Mouse (Mus musculus) cerebellum, adult 9-11 months (tissue): ENCODE measurements at regions not wholly inside any gene's neighbourhood (a gene's known extent, or its start where the extent isn't known, plus 50 kb on each side); places are given as distances from the start of the nearest gene placed in this dataset.

Experiments
- DNase-seq: peaks from one replicate; pipeline ENCODE4 v3.0.0; 2022

DNA sequence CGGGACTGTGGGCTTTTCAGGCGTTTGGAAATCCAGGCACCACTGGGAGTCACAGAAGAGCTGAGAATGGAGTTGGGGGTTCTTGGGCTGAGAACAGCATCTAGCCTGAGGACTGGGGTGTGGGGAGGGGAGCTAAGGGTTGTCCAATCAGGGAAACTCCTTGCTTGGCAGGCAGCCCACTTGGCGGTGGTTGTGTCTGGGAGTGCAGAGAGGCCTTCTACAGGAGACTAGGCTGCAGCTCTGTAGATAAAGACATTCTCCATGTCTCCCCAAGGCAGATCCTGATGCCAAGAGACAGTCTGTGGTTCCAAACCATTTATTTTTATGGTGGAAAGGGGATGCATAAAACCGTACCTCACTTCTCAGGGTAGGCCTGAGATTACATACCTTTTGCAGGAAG lies 774.6 kb downstream of the Brinp1 start:
- DNase-seq, result no peak

- no peak for DNase-seq
These were observed 797.7 kb downstream of the Brinp1 start for GRCm38 (mm10) chr4:68156499-68156898.

DNA sequence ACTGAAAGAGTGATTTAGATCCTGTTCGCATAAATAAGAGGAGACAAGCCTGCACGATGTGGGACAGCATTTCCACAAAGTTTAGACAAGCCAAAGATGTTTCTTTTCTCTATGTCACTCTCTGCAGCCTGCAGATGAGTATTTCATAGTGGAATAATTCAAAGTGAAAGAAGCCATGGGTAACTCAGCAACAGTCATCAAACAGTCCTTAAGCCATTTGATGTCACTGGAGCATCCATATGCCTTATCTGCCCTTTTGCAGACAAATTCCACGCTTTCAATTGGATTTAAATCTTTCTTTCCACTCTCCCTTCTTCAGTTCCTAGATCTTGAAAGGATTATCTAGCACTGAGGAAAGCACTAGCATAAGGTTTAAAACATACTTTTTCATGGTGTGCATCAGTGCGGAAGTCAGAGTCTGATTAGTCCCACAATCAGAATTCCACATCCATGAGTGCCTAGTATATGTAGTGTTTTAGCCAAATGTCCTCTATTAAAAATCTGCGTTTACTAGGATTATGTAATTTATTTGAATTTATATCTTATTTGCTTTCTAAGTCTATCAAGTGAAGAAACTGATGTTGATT lies 805.6 kb downstream of the Brinp1 start:
- no peak for DNase-seq

DNA sequence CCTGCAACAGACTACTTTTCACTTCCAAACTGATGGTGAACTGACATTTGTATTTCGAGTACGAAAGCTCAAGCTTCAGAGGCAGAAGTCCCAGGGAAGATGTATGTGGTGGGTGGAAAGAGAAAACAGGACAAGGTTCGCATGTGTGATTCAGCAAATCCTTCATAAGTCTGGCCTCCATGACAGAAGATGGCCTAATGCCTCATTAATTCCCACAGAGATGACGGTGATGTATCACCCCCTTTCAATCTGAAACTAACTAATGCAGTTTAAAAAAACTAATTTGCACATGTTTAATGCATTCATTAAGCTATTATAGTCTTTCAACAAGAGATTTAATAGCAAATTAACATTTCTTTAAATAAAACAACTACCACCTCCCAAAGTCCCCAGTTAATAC lies 826.1 kb downstream of the Brinp1 start:
- DNase-seq, result no peak

- no peak for DNase-seq
These were observed 839.7 kb downstream of the Brinp1 start for GRCm38 (mm10) chr4:68114502-68114901.

GRCm38 (mm10) chr4:68085255-68085654 lies 868.9 kb downstream of the Brinp1 start:
- no peak for DNase-seq

DNA sequence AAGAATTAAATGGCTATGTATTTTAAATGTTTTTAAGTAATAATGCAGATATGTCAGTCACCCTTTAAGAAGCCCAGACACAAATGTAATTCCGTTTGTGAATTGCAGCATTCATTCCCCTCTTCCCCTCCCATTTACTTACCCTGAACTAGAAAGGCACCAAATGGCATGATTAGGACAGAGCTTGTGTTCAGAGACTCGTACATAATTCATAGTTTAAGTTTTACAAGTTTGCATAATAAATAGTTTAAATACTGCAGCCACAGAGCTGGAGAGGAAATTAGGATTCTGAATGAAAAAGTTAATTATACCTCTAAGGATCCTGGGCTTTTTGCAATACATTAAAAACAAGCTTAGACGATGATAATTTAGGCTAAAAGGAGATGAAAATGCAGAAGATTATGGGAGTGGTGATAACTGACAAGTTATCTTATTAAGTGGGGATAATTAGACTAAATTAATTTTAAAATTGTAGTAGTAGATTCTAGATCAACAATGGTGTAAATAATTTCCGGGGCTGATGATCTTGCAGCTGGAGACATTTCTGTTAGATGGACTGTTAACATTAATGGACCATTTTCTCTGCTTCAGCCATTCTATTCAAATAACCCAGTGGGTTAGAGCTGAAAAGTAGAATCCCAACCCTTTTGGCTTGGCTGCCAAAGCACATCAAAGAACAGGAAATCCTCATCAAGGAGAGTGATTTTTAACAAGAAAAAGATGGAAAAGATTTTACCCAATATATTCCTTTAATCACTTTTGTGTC lies 897.2 kb downstream of the Brinp1 start:
- no peak for DNase-seq

DNA sequence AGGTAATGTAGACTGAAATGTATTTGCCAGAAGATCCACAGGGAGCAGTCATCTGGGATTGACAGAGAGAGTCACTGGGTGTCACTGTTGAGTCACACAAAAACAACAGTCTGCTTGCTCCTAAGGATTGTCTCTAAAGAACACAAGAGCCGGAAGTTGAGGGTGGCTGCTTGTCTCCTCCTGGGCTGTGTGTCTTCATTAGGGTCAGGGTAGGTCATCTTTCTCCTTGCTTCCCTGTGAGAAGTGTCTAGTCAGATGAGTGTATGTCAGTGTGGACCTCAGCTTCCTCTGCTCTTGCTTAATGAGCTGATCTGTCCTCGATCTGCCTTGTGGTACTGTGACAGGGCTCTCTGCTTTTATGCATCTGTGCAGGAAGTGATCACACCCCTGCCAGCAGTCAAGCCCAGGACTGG lies 931.3 kb downstream of the Brinp1 start:
- DNase-seq, result peak; percentile 81

DNA sequence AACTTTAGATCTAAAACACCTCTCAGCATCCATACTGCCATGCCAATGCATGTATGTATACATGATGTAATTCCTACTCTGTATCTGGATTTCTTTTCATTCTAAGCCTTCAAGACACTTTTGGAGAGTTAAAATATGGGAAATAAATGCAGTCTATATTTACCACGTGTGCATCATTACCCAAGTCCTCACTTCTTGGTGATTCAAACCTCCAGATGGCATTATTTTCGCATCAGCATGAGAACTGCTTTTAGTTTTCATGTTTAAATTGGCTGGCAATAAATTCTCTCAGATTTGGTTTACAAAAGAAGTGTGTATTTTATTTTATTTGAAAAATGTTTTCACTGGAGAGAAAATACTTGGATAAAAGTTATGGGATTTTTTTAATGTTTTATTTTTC lies 942.8 kb downstream of the Brinp1 start:
- DNase-seq, result no peak

DNA sequence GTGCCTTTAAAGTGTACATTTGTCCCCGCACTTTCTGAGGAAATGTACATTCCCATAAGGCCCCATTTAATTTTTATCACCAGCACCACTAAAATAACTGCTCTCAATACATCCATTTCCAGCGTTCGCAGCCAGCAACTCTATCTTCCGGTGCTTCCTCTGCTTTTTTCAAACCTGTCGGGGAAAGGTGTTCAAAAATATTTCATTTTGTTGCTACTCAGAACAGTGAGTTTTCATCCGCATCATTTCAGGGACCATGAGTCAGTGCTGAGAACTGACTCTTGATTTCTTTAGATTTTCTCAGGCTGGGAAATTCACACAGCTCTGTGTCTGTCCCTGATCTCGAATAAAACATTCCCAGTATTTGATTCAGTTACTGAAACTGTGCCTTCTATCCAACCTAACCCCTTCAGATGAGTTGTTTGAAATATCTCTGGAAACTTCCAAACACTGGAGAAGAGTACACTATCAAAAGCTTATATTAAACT lies 959.4 kb downstream of the Brinp1 start:
- DNase-seq, result no peak

DNA sequence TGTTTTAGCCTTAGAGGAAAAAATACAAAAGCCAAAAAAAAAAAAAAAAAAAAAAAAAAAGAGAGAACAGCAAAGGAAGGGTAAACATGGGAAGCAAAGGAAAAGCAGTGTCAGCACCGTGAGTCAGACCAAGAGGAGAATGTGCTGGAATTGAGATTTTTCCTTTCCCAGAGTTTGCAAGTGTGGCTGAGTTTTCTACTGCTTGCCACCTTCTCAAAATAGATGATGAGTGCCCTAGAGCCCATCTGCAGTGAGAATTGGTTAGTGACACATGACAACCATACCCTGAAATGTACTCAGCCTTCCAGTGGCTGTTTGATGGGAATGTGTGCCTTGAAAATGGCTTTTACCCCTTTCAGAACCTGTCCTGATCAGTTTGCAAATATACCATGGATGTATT lies 990.7 kb downstream of the Brinp1 start:
- no peak for DNase-seq

DNA sequence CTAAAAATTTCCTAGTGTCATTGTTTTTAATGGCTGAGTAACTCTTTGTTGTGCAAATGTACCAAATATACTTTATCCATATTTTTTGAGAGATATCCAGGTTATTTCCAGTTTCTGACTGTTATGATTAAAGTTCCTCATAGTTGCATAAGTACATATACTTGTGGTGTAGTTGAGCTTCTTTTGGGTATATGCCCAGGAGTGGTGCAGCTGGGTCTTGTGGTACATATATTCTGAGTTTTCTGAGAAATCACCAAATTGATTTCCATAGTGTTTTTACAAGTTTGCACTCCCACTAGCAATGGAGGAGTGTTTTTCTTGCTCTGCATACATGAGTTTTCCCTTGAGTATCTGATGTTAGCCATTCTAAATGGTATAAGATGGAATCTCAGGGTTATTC lies 1006.2 kb downstream of the Brinp1 start:
- DNase-seq, result no peak

- no peak for DNase-seq
These were observed 1021.7 kb downstream of the Brinp1 start for GRCm38 (mm10) chr4:67932481-67932880.

DNA sequence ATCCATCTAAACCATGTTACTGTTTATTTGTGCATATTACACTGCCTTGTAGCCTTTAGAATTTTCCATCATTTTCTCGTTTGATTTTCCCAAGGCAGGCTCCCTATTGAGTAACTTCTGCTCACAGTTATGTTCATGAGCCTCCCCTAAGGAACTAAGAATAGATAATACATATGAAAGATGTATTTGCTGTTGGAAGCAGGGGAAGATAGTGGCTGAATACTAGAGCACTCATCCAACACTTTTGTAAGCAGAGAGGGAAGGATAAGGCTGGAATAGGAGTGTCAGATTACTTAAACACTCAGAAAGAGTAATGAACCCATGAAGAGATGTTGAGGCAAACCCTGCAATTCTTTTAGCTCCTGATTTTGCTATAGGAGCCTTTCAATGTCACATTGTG lies 1055.1 kb downstream of the Brinp1 start:
- no peak for DNase-seq

DNA sequence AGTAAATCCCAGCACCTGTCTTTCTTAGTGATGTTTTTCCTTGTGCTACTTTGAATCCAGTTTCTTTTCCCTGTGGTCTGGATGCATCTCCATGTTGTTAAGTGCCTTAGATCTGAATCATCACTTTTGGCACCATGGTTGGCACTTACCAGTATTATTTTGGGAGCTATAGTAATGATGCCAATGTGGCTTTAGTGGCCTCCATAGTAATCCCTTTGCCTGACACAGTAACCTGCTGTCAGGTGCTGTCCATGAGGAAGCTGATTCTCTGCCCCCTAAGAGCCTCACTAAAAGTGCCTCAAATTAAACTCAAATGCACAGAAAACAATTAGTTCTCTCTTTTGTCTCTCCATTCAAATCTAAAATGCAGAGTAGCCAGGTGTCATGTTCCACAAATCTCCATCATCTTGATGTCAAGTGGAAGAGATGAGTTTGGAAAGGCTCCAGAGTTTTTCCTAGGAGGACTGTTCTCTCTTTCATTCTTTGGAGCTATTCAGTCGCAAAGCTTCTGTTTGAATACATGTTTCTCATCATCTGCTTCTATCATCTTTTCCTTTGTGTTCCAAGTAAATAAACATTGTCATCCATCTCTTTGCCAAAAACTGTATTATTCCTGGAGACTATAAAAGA lies 1062.1 kb downstream of the Brinp1 start:
- DNase-seq, result peak; percentile 52

GRCm38 (mm10) chr4:67887954-67888353 lies 1060.6 kb downstream of the Tlr4 start:
- DNase-seq, result peak; percentile 85

DNA sequence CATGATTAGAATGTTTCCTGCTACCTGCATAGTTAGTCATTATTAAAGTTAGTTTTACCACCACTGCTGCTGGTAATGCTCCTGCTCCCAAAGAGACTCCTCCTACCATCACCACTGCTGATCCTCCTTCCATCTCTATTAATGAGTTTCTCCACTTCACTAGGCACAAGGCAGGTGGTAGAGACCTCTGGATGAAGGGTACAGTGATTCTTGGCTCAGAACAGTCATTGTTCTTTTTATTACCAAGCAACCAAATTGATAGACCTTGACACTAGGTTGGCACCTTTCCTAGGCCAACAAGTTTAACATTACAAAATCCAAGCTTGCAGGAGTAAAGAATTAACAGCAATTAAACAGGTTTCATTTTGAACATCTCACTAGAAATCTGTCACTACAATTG lies 1057.8 kb downstream of the Tlr4 start:
- DNase-seq, result no peak

DNA sequence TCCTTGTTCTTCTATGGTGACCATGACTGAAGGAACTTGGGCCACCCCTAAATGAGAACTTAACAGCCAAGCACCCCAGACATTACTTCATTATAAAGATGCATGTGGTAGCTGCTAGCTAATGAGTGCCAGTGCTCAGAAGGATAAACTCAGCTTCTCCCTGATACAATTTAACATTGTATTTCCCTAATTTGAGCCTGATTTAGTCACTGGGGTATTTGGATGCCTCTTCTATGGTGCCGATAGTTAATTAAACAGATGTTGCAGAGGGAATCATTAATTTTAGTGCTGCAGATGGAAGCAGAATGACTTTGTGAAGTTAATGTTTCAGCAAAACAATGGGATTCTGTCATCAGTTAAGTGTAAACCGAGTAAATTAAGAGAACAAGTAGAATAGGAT lies 1034.8 kb downstream of the Tlr4 start:
- DNase-seq, result no peak

DNA sequence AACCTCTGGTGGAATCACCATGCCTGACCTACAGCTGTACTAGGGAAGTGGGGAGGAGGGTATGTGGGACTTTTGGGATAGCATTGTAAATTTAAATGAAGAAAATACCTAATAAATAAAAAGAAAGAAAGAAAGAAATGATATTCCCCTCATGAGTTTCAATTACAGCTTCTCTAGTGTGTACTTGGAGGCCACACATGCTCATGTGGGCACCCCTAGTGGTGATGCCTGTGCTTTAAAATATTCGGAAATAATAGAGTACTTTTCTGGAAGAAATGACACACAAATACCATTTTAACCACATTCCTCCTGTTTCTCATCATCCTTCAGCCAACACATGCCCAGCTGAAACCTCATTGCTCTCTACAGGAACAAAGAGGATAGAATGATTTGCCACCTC lies 1034.4 kb downstream of the Tlr4 start:
- no peak for DNase-seq

DNA sequence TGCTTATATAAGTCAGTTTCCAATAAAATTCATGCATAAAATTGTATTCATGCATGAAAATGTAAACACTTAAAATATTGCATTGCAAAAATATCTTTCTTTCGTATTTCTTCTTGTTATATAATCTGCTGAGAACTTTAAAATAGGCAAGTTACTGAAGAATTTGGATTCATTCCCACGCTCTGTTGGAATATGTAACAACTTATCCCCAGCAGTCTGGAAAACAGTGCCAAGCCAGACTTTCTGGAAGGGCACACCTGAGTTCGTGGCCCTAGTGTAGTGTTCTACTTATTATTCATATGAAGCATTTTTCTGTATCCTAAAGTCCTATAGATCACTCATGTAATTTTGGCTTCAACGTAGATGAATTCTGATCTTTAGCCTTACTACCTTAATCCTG lies 1025.6 kb downstream of the Tlr4 start:
- no peak for DNase-seq

DNA sequence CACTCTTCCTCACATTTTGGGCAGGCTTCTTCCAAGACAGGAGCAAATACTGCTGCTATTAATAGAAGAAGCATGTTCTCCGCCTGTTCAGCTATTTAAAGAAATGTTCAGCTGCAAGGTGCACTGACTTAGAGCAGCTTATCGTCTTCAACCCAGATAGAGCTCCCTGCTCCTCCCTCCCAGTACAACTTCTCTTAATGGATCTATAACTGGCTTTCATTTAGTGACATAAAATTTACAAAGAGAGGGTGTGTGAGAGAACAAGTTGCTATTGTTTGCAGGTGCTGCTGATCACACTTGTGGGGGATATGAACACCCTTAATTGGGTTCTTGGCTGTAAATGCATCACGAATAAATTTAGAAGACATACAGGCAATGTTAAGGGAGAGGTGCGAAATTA lies 1006.0 kb downstream of the Tlr4 start:
- DNase-seq, result no peak

DNA sequence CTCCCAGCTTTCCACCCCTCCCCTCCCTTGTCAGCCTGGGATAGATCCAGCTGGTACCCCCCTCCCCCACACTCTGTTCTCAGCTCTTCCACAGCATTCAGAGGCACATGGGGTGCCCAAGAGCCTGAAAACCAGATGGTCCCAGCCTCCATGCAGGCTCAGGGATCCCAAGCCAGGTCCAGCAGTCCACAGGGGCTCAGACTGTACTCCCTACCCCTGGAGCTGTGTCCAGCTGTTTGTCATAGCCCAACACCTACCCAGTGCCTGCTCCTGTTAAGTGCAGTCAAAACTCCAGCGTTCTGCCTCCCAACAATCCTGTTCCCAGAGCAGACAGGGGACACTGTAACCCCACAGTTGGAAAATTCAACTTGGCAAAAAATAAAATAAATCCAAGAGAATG lies 998.1 kb downstream of the Tlr4 start:
- DNase-seq, result peak; percentile 27

- no peak for DNase-seq
These were observed 968.7 kb downstream of the Tlr4 start for GRCm38 (mm10) chr4:67796050-67796449.
